Mouse (Mus musculus): ENCODE results near the gene Adamts14. TPM values are rescaled to one million over a fixed set of nuclear protein-coding genes. Genes with fewer than 3 reads are reported as not detected.

The Adamts14 gene
- polyA plus RNA-seq, 1 experiment from 2014 or later, result 0.64 TPM

GRCm38 (mm10) chr10:61234319-61234718 lies 38.9 kb downstream of the Adamts14 start:
- H3K4me3 ChIP-seq (ENCODE audit: low read depth, low read length), result no peak overlapping the region
- no peaks in the 10 kb centered on the region for H3K9me3 ChIP-seq (replicated peaks; ENCODE audit: control insufficient read depth, low read length)
- H3K4me1 ChIP-seq (ENCODE audit: control insufficient read depth, insufficient read depth, low read length), result no peaks in the 10 kb centered on the region
- H3K27ac ChIP-seq (ENCODE audit: low read depth, low read length), result no peak overlapping the region
- 78% methylated on average over 4 of the region's 4 CpGs for WGBS (ENCODE audit: insufficient replicate concordance)
- ATAC-seq (replicated peaks; ENCODE audit: insufficient number of reproducible peaks, low FRiP score, low TSS enrichment), result no peak
- no peak overlapping the region for H3K9ac ChIP-seq (ENCODE audit: low read depth, low read length)
- no peak overlapping the region for H3K4me2 ChIP-seq
- H3K36me3 ChIP-seq (ENCODE audit: control insufficient read depth, insufficient read depth, low read length), result no peaks in the 10 kb centered on the region
- no peaks in the 10 kb centered on the region for H3K27me3 ChIP-seq (ENCODE audit: control insufficient read depth, insufficient read depth, low read length)

- no peak for ATAC-seq (replicated peaks; ENCODE audit: insufficient number of reproducible peaks, low FRiP score, low TSS enrichment)
- Histone ChIP-seq H3K9me3 (replicated peaks; ENCODE audit: control insufficient read depth, low read length) (no peaks in the 10 kb centered on the region), H3K36me3 (ENCODE audit: control insufficient read depth, insufficient read depth, low read length) (no peaks in the 10 kb centered on the region), H3K27me3 (ENCODE audit: control insufficient read depth, insufficient read depth, low read length) (no peaks in the 10 kb centered on the region), H3K9ac (ENCODE audit: low read depth, low read length) (no peak overlapping the region), H3K4me1 (ENCODE audit: control insufficient read depth, insufficient read depth, low read length) (no peaks in the 10 kb centered on the region), H3K27ac (ENCODE audit: low read depth, low read length) (no peak overlapping the region), H3K4me2 (no peak overlapping the region), H3K4me3 (ENCODE audit: low read depth, low read length) (no peak overlapping the region)
- 45% methylated on average over 7 of the region's 7 CpGs for WGBS (ENCODE audit: insufficient replicate concordance)
Observed at GRCm38 (mm10) chr10:61232858-61233567, 40.2 kb downstream of the Adamts14 start.

GRCm38 (mm10) chr10:61231756-61232155 lies 41.5 kb downstream of the Adamts14 start:
- H3K4me3 ChIP-seq (ENCODE audit: low read depth, low read length), result no peak overlapping the region
- WGBS (ENCODE audit: insufficient replicate concordance), result 82% methylated on average over 3 of the region's 3 CpGs

GRCm38 (mm10) chr10:61226784-61227396 lies 46.3 kb downstream of the Adamts14 start:
- ATAC-seq (replicated peaks; ENCODE audit: insufficient number of reproducible peaks, low FRiP score, low TSS enrichment), result no peak
- Histone ChIP-seq H3K36me3 (ENCODE audit: control insufficient read depth, insufficient read depth, low read length) (no peaks in the 10 kb centered on the region), H3K9me3 (replicated peaks; ENCODE audit: control insufficient read depth, low read length) (no peaks in the 10 kb centered on the region), H3K4me1 (ENCODE audit: control insufficient read depth, insufficient read depth, low read length) (no peaks in the 10 kb centered on the region; the same call in 1 of the 2 replicates), H3K4me3 (ENCODE audit: low read depth, low read length) (no peak overlapping the region), H3K9ac (ENCODE audit: low read depth, low read length) (no peak overlapping the region), H3K27ac (ENCODE audit: low read depth, low read length) (no peak overlapping the region), H3K4me2 (no peak overlapping the region), H3K27me3 (ENCODE audit: control insufficient read depth, insufficient read depth, low read length) (0 out of 2 replicates have a peak, but pooled peaks cover 4% of the 10 kb centered on the region)
- 32% methylated on average over 4 of the region's 4 CpGs for WGBS (ENCODE audit: insufficient replicate concordance)

More at GRCm38 (mm10) chr10:61231756-61232155, 41.5 kb downstream of the Adamts14 start:
- no peak overlapping the region for H3K9ac ChIP-seq (ENCODE audit: low read depth, low read length)
- H3K9me3 ChIP-seq (replicated peaks; ENCODE audit: control insufficient read depth, low read length), result no peaks in the 10 kb centered on the region
- H3K36me3 ChIP-seq (ENCODE audit: control insufficient read depth, insufficient read depth, low read length), result no peaks in the 10 kb centered on the region
- H3K4me2 ChIP-seq, result no peak overlapping the region
- no peak overlapping the region for H3K27ac ChIP-seq (ENCODE audit: low read depth, low read length)
- 0 out of 2 replicates have a peak, but pooled peaks cover 2% of the 10 kb centered on the region for H3K27me3 ChIP-seq (ENCODE audit: control insufficient read depth, insufficient read depth, low read length)
- ATAC-seq (replicated peaks; ENCODE audit: insufficient number of reproducible peaks, low FRiP score, low TSS enrichment), result no peak
- H3K4me1 ChIP-seq (ENCODE audit: control insufficient read depth, insufficient read depth, low read length), result no peaks in the 10 kb centered on the region; the same call in 1 of the 2 replicates

GRCm38 (mm10) chr10:61225694-61226093 lies 47.5 kb downstream of the Adamts14 start:
- H3K4me1 ChIP-seq (ENCODE audit: control insufficient read depth, insufficient read depth, low read length), result no peaks in the 10 kb centered on the region; the same call in 1 of the 2 replicates
- H3K27ac ChIP-seq (ENCODE audit: low read depth, low read length), result no peak overlapping the region
- no peaks in the 10 kb centered on the region for H3K9me3 ChIP-seq (replicated peaks; ENCODE audit: control insufficient read depth, low read length)
- H3K36me3 ChIP-seq (ENCODE audit: control insufficient read depth, insufficient read depth, low read length), result no peaks in the 10 kb centered on the region
- ATAC-seq (replicated peaks; ENCODE audit: insufficient number of reproducible peaks, low FRiP score, low TSS enrichment), result no peak
- no peak overlapping the region for H3K9ac ChIP-seq (ENCODE audit: low read depth, low read length)
- H3K4me3 ChIP-seq (ENCODE audit: low read depth, low read length), result no peak overlapping the region
- H3K4me2 ChIP-seq, result no peak overlapping the region
- H3K27me3 ChIP-seq (ENCODE audit: control insufficient read depth, insufficient read depth, low read length), result 0 out of 2 replicates have a peak, but pooled peaks cover 4% of the 10 kb centered on the region
- 75% methylated on average over 5 of the region's 5 CpGs for WGBS (ENCODE audit: insufficient replicate concordance)

GRCm38 (mm10) chr10:61219318-61219717 lies 53.9 kb downstream of the Adamts14 start:
- Histone ChIP-seq H3K27ac (ENCODE audit: low read depth, low read length) (no peak overlapping the region), H3K27me3 (ENCODE audit: control insufficient read depth, insufficient read depth, low read length) (0 out of 2 replicates have a peak, but pooled peaks cover 2% of the 10 kb centered on the region), H3K36me3 (ENCODE audit: control insufficient read depth, insufficient read depth, low read length) (no peaks in the 10 kb centered on the region), H3K4me3 (ENCODE audit: low read depth, low read length) (no peak overlapping the region), H3K4me2 (no peak overlapping the region), H3K9me3 (replicated peaks; ENCODE audit: control insufficient read depth, low read length) (peaks cover 4% of the 10 kb centered on the region; the same call in 1 of the 2 replicates), H3K9ac (ENCODE audit: low read depth, low read length) (no peak overlapping the region), H3K4me1 (ENCODE audit: control insufficient read depth, insufficient read depth, low read length) (0 out of 2 replicates have a peak, but pooled peaks cover 3% of the 10 kb centered on the region)
- ATAC-seq (replicated peaks; ENCODE audit: insufficient number of reproducible peaks, low FRiP score, low TSS enrichment), result no peak
- 83% methylated on average over 4 of the region's 4 CpGs for WGBS (ENCODE audit: insufficient replicate concordance)

- H3K36me3 ChIP-seq (ENCODE audit: control insufficient read depth, insufficient read depth, low read length), result no peaks in the 10 kb centered on the region
- no peak overlapping the region for H3K4me3 ChIP-seq (ENCODE audit: low read depth, low read length)
- 55% methylated on average over 4 of the region's 4 CpGs for WGBS (ENCODE audit: insufficient replicate concordance)
- no peak overlapping the region for H3K9ac ChIP-seq (ENCODE audit: low read depth, low read length)
- peaks cover 4% of the 10 kb centered on the region; the same call in 1 of the 2 replicates for H3K9me3 ChIP-seq (replicated peaks; ENCODE audit: control insufficient read depth, low read length)
- 0 out of 2 replicates have a peak, but pooled peaks cover 3% of the 10 kb centered on the region for H3K4me1 ChIP-seq (ENCODE audit: control insufficient read depth, insufficient read depth, low read length)
- no peak overlapping the region for H3K4me2 ChIP-seq
- peaks cover 9% of the 10 kb centered on the region; the same call in 1 of the 2 replicates for H3K27me3 ChIP-seq (ENCODE audit: control insufficient read depth, insufficient read depth, low read length)
- H3K27ac ChIP-seq (ENCODE audit: low read depth, low read length), result no peak overlapping the region
- ATAC-seq (replicated peaks; ENCODE audit: insufficient number of reproducible peaks, low FRiP score, low TSS enrichment), result no peak
Observed at GRCm38 (mm10) chr10:61216163-61216562, 57.1 kb downstream of the Adamts14 start.

GRCm38 (mm10) chr10:61215658-61216057 lies 57.6 kb downstream of the Adamts14 start:
- H3K27me3 ChIP-seq (ENCODE audit: control insufficient read depth, insufficient read depth, low read length), result peaks cover 9% of the 10 kb centered on the region; the same call in 1 of the 2 replicates
- no peaks in the 10 kb centered on the region for H3K36me3 ChIP-seq (ENCODE audit: control insufficient read depth, insufficient read depth, low read length)
- no peak overlapping the region for H3K9ac ChIP-seq (ENCODE audit: low read depth, low read length)
- H3K4me1 ChIP-seq (ENCODE audit: control insufficient read depth, insufficient read depth, low read length), result 0 out of 2 replicates have a peak, but pooled peaks cover 3% of the 10 kb centered on the region
- H3K27ac ChIP-seq (ENCODE audit: low read depth, low read length), result no peak overlapping the region
- WGBS (ENCODE audit: insufficient replicate concordance), result 91% methylated on average over 6 of the region's 6 CpGs
- H3K9me3 ChIP-seq (replicated peaks; ENCODE audit: control insufficient read depth, low read length), result peaks cover 4% of the 10 kb centered on the region; the same call in 1 of the 2 replicates
- H3K4me2 ChIP-seq, result no peak overlapping the region
- H3K4me3 ChIP-seq (ENCODE audit: low read depth, low read length), result no peak overlapping the region
- ATAC-seq (replicated peaks; ENCODE audit: insufficient number of reproducible peaks, low FRiP score, low TSS enrichment), result no peak
